Mouse (Mus musculus) MEL (cell line): ENCODE measurements at regions not wholly inside any gene's neighbourhood (a gene's known extent, or its start where the extent isn't known, plus 50 kb on each side); places are given as distances from the start of the nearest gene placed in this dataset.

Source experiments
- DNase-seq: peaks from one replicate; pipeline ENCODE4 v3.0.0; 2011; ENCODE audit warnings: low read depth, low spot score
- H3K27ac ChIP-seq: 2 replicates; pipeline ENCODE4 v1.5.1; 2012; ENCODE audit warnings: low read depth, mild to moderate bottlenecking, control low read depth, low read length, moderate library complexity; ENCODE audit not compliant: control insufficient read depth
- H3K27me3 ChIP-seq, 2 experiments: fragments of 150-350 bp in 1 of 2; sonication (generic) in 1 of 2; 2 replicates each; pipeline ENCODE4 v1.6.1; 2012; ENCODE audit warnings: low read length in 2 of 2, mild to moderate bottlenecking in 2 of 2, improper control_type of control experiment in 1 of 2, moderate library complexity in 1 of 2; ENCODE audit not compliant: insufficient read depth in 2 of 2, control insufficient read depth in 1 of 2
- H3K36me3 ChIP-seq, 2 experiments: 2 replicates each; pipeline ENCODE4 v1.6.1; 2012 to 2014; ENCODE audit warnings: low read length in 2 of 2, improper control_type of control experiment in 1 of 2, inconsistent platforms in 1 of 2, mild to moderate bottlenecking in 1 of 2; ENCODE audit not compliant: insufficient read depth in 2 of 2, control insufficient read depth in 1 of 2
- H3K4me1 ChIP-seq, 2 experiments: fragments of 150-350 bp in 1 of 2; sonication (generic) in 1 of 2; 2 replicates each; pipeline ENCODE4 v1.6.1; 2012; ENCODE audit warnings: low read length in 2 of 2, improper control_type of control experiment in 1 of 2, mild to moderate bottlenecking in 1 of 2; ENCODE audit not compliant: insufficient read depth in 2 of 2, control insufficient read depth in 1 of 2
- H3K4me3 ChIP-seq, 2 experiments: fragments of 150-350 bp in 1 of 2; sonication (generic) in 1 of 2; 2 replicates each; pipeline ENCODE4 v1.5.1; 2012; ENCODE audit warnings: low read depth in 2 of 2, low read length in 2 of 2, mild to moderate bottlenecking in 2 of 2, moderate library complexity in 2 of 2, control low read depth in 1 of 2, improper control_type of control experiment in 1 of 2; ENCODE audit not compliant: control insufficient read depth in 1 of 2, insufficient read depth in 1 of 2
- H3K79me2 ChIP-seq: 2 replicates; pipeline ENCODE4 v1.6.1; 2012; ENCODE audit warnings: mild to moderate bottlenecking, low read length, moderate library complexity; ENCODE audit not compliant: control insufficient read depth, poor library complexity, insufficient read depth
- H3K9ac ChIP-seq: 2 replicates; pipeline ENCODE4 v1.6.1; 2012; ENCODE audit warnings: low read depth, mild to moderate bottlenecking, control low read depth, low read length, moderate library complexity; ENCODE audit not compliant: control insufficient read depth, poor library complexity, severe bottlenecking
- H3K9me3 ChIP-seq: fragments of 150-350 bp; sonication (generic); replicated peaks from 2 replicates; pipeline ENCODE4 v1.6.1; 2012; ENCODE audit warnings: mild to moderate bottlenecking, low read length, improper control_type of control experiment, moderate library complexity; ENCODE audit not compliant: insufficient read depth
- BHLHE40 ChIP-seq: IDR thresholded peaks from 2 replicates; pipeline ENCODE4 v1.6.1; 2012; ENCODE audit warnings: low read depth, mild to moderate bottlenecking, inconsistent platforms, low read length, improper control_type of control experiment, borderline replicate concordance
- CTCF ChIP-seq, 3 experiments: IDR thresholded peaks in 2 of 3; conservative IDR thresholded peaks in 1 of 3; 2 replicates each; pipeline ENCODE4 v1.5.1; 2011 to 2012; ENCODE audit warnings: low read length in 3 of 3, low read depth in 2 of 3, mild to moderate bottlenecking in 2 of 3, improper control_type of control experiment in 1 of 3, inconsistent platforms in 1 of 3, mixed read lengths in 1 of 3, moderate library complexity in 1 of 3; ENCODE audit not compliant: control insufficient read depth in 1 of 3, insufficient read depth in 1 of 3, poor library complexity in 1 of 3, severe bottlenecking in 1 of 3
- EP300 ChIP-seq, 2 experiments: IDR thresholded peaks; 2 replicates each; pipeline ENCODE4 v1.6.1; 2011; ENCODE audit warnings: improper control_type of control experiment in 2 of 2, low read length in 2 of 2, low read depth in 1 of 2, mild to moderate bottlenecking in 1 of 2
- GATA1 ChIP-seq: IDR thresholded peaks from 2 replicates; pipeline ENCODE4 v1.6.1; 2011; ENCODE audit warnings: low read depth, low read length, improper control_type of control experiment
- HCFC1 ChIP-seq: IDR thresholded peaks from 2 replicates; pipeline ENCODE4 v1.6.1; 2012; ENCODE audit warnings: low read depth, mild to moderate bottlenecking, inconsistent platforms, low read length, improper control_type of control experiment, moderate library complexity
- JUND ChIP-seq: IDR thresholded peaks from 2 replicates; pipeline ENCODE4 v1.6.1; 2011; ENCODE audit warnings: low read depth, mild to moderate bottlenecking, improper control_type of control experiment, low read length
- MAX ChIP-seq: IDR thresholded peaks from 2 replicates; pipeline ENCODE4 v1.6.1; 2011; ENCODE audit warnings: low read length, improper control_type of control experiment
- POLR2AphosphoS2 ChIP-seq: IDR thresholded peaks from 2 replicates; pipeline ENCODE4 v1.6.1; 2011; ENCODE audit warnings: low read length, improper control_type of control experiment
- RCOR1 ChIP-seq: IDR thresholded peaks from 2 replicates; pipeline ENCODE4 v1.6.1; 2012; ENCODE audit warnings: low read depth, mild to moderate bottlenecking, inconsistent platforms, low read length, improper control_type of control experiment
- SIN3A ChIP-seq: IDR thresholded peaks from 2 replicates; pipeline ENCODE4 v1.6.1; 2012; ENCODE audit warnings: low read length, improper control_type of control experiment, inconsistent platforms
- TCF12 ChIP-seq: IDR thresholded peaks from 2 replicates; pipeline ENCODE4 v1.6.1; 2014; ENCODE audit warnings: low read depth, mild to moderate bottlenecking, inconsistent platforms, low read length, improper control_type of control experiment, moderate library complexity
- ZC3H11A ChIP-seq: IDR thresholded peaks from 2 replicates; pipeline ENCODE4 v1.6.1; 2012; ENCODE audit warnings: low read depth, mild to moderate bottlenecking, inconsistent platforms, low read length, improper control_type of control experiment
- ZKSCAN1 ChIP-seq: IDR thresholded peaks from 2 replicates; pipeline ENCODE4 v1.6.1; 2012; ENCODE audit warnings: low read depth, mild to moderate bottlenecking, inconsistent platforms, low read length, improper control_type of control experiment, moderate library complexity
- ZNF384 ChIP-seq: IDR thresholded peaks from 2 replicates; pipeline ENCODE4 v1.6.1; 2012; ENCODE audit warnings: low read depth, mild to moderate bottlenecking, inconsistent platforms, low read length, improper control_type of control experiment

DNA sequence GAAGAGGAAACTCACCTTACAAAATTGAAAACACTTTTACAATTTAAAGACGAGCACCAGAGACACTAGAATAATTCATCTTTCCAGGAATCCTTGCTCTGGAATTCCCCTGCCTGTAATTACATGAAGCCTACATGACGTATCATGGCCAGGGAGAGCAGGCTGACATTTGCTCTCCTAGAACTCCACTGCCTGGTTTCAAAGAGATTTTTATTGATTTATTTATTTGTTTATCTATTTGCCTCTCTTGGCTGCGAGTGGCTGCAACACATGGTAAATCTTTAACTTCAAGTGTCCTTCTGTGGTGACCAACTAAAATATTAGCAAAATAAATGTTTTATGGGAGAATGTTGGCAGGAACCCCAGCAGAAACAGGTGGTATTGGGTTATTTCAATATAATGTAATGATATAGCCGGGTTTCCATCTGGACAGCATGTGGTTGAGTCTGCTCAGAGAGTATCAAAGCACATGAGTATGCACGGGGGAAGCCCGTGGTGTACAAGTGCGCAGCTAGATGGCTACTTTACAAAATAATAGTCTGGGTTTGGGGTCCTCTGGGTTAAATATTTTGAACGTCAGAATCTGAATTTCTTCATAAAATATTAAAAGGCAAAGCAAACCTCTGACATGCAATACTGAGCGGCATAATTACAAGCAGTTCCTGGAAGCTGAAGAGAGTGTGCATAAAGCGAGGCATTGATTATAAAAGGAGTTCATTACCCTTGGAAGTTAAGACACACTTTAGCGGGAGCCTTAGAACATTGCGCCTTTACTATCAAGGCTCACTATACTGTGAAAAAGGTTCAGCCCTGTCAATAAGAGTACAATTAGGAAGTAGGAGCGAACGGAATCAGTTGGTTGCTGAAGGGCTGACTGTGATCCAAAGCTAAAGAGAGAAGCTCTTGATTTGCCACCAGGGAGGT lies 244.0 kb downstream of the C1d start:
- TF ChIP-seq GATA1 (no peak), RCOR1 (no peak)
- Histone ChIP-seq H3K4me3 (no peak overlapping the region), H3K36me3 (no peaks in the 10 kb centered on the region), H3K79me2 (no peaks in the 10 kb centered on the region), H3K27me3 (no peaks in the 10 kb centered on the region), H3K9me3 (no peaks in the 10 kb centered on the region), H3K4me1 (no peaks in the 10 kb centered on the region), H3K9ac (no peak overlapping the region), H3K27ac (no peak overlapping the region)
- no peak for DNase-seq

DNA sequence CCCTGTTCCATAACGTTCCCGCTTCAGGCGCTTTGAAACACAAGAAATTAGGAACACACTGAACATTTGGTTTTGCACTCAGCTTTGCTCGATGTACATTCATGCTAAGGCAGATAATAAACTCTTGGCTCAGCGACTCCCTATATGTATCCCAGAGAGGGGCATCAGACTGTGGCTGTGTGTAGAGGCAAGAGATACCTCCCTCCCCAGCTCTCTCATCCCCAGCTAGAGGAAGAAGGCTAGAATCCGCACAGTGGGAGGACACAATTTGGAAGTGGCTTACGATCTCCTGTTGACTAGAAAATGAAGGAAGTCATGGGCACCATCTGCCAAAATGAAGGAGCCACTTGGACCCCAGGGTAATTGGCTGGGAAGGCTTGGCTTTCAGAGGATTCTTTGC lies 244.7 kb downstream of the C1d start:
- no peak overlapping the region for H3K9ac ChIP-seq
- H3K9me3 ChIP-seq, result no peaks in the 10 kb centered on the region
- no peaks in the 10 kb centered on the region for H3K4me1 ChIP-seq
- no peaks in the 10 kb centered on the region for H3K27me3 ChIP-seq
- H3K79me2 ChIP-seq, result no peaks in the 10 kb centered on the region
- no peak for DNase-seq
- no peak for TF ChIP-seq BHLHE40
- no peak for TF ChIP-seq POLR2AphosphoS2
- no peak for TF ChIP-seq ZKSCAN1
- TF ChIP-seq MAX, result no peak
- no peak for TF ChIP-seq SIN3A
- TF ChIP-seq CTCF (IDR thresholded peaks at IDR 0.05 in 2 of 3, conservative IDR thresholded peaks at IDR 0.05 in 1 of 3; ENCODE audit: control insufficient read depth in 1 of 3, insufficient read depth in 1 of 3, low read depth in 2 of 3, low read length in 3 of 3, poor library complexity in 1 of 3, severe bottlenecking in 1 of 3), result no peak
- no peak for TF ChIP-seq ZNF384
- TF ChIP-seq ZC3H11A, result no peak
- TF ChIP-seq JUND, result no peak
- no peak for TF ChIP-seq HCFC1
- no peak for TF ChIP-seq EP300 (IDR thresholded peaks at IDR 0.05; ENCODE audit: low read depth in 1 of 2, low read length in 2 of 2)
- no peak for TF ChIP-seq TCF12
- no peak overlapping the region for H3K4me3 ChIP-seq
- no peaks in the 10 kb centered on the region for H3K36me3 ChIP-seq
- no peak overlapping the region for H3K27ac ChIP-seq
